Mouse (Mus musculus): ENCODE results near the gene Kdm4b. TPM values are rescaled to one million over a fixed set of nuclear protein-coding genes. Genes with fewer than 3 reads are reported as not detected.
A peak's percentile ranks its signal among the peaks of the same experiment; 100 is the strongest.

Gene Kdm4b
- polyA plus RNA-seq, 1 experiment, result 11.5 TPM

- Histone ChIP-seq H3K27me3 (ENCODE audit: control insufficient read depth, insufficient read depth, low read length, poor library complexity, severe bottlenecking) (no peaks in the 10 kb centered on the region), H3K4me1 (ENCODE audit: control insufficient read depth, insufficient read depth, low read length) (peaks cover 9% of the 10 kb centered on the region), H3K9me3 (replicated peaks; ENCODE audit: control insufficient read depth, insufficient read depth, low read length, poor library complexity, severe bottlenecking) (no peaks in the 10 kb centered on the region), H3K4me3 (ENCODE audit: low read depth, low read length) (peak overlapping the region; percentile 80), H3K27ac (ENCODE audit: insufficient read depth, low read length) (peak overlapping the region; percentile 89), H3K9ac (ENCODE audit: low read depth, poor library complexity, severe bottlenecking) (peak overlapping the region; percentile 57), H3K36me3 (ENCODE audit: control insufficient read depth, insufficient read depth, low read length, poor library complexity, severe bottlenecking) (peaks cover 19% of the 10 kb centered on the region)
- peak; percentile 86 for TF ChIP-seq EP300 (IDR thresholded peaks at IDR 0.05; ENCODE audit: insufficient read depth, low read depth, low read length)
- TF ChIP-seq POLR2A (IDR thresholded peaks at IDR 0.05; ENCODE audit: insufficient read depth, low read length), result no peak
- TF ChIP-seq CTCF (IDR thresholded peaks at IDR 0.05; ENCODE audit: low read depth, low read length), result no peak
These were observed 36.2 kb upstream of the Kdm4b start for GRCm38 (mm10) chr17:56289371-56290331.

GRCm38 (mm10) chr17:56290388-56291170 is 35.3 kb upstream of the Kdm4b start:
- Histone ChIP-seq H3K27me3 (ENCODE audit: control insufficient read depth, insufficient read depth, low read length, poor library complexity, severe bottlenecking) (no peaks in the 10 kb centered on the region), H3K4me1 (ENCODE audit: control insufficient read depth, insufficient read depth, low read length) (peaks cover 9% of the 10 kb centered on the region)
- TF ChIP-seq POLR2A (IDR thresholded peaks at IDR 0.05; ENCODE audit: insufficient read depth, low read length) (peak; percentile 63), EP300 (IDR thresholded peaks at IDR 0.05; ENCODE audit: insufficient read depth, low read depth, low read length) (no peak)

DNA sequence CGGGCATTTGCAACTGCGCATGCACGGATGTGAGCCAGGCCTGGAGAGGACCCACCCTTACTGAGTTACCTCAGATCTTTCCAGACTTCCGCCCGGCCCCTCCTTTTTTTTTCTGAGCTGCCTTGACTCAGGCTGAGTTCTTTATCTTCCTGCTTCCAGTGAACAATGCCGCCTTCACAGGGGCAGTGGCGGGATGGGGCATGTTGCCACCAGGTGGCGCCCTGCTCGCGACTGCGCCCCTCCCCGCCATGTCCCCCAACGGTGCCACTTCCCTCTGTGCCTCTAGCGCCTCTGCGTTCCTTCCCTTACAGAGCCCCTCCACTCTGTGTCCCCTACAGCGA is 34.7 kb upstream of the Kdm4b start:
- peak overlapping the region; percentile 65 for H3K9ac ChIP-seq (ENCODE audit: low read depth, poor library complexity, severe bottlenecking)
- no peaks in the 10 kb centered on the region for H3K27me3 ChIP-seq (ENCODE audit: control insufficient read depth, insufficient read depth, low read length, poor library complexity, severe bottlenecking)
- TF ChIP-seq EP300 (IDR thresholded peaks at IDR 0.05; ENCODE audit: insufficient read depth, low read depth, low read length) (peak; percentile 76), POLR2A (IDR thresholded peaks at IDR 0.05; ENCODE audit: insufficient read depth, low read length) (peak; percentile 62), CTCF (IDR thresholded peaks at IDR 0.05; ENCODE audit: low read depth, low read length) (peak; percentile 95)
- no peaks in the 10 kb centered on the region for H3K9me3 ChIP-seq (replicated peaks; ENCODE audit: control insufficient read depth, insufficient read depth, low read length, poor library complexity, severe bottlenecking)
- H3K36me3 ChIP-seq (ENCODE audit: control insufficient read depth, insufficient read depth, low read length, poor library complexity, severe bottlenecking), result peaks cover 5% of the 10 kb centered on the region; the same call in 1 of the 2 replicates
- H3K4me1 ChIP-seq (ENCODE audit: control insufficient read depth, insufficient read depth, low read length), result peaks cover 9% of the 10 kb centered on the region
- peak overlapping the region; percentile 92 for H3K27ac ChIP-seq (ENCODE audit: insufficient read depth, low read length)
- H3K4me3 ChIP-seq (ENCODE audit: low read depth, low read length), result peak overlapping the region; percentile 42

More at GRCm38 (mm10) chr17:56290388-56291170, 35.3 kb upstream of the Kdm4b start:
- H3K27ac ChIP-seq (ENCODE audit: insufficient read depth, low read length), result peak overlapping the region; percentile 92
- H3K36me3 ChIP-seq (ENCODE audit: control insufficient read depth, insufficient read depth, low read length, poor library complexity, severe bottlenecking), result peaks cover 10% of the 10 kb centered on the region
- no peaks in the 10 kb centered on the region for H3K9me3 ChIP-seq (replicated peaks; ENCODE audit: control insufficient read depth, insufficient read depth, low read length, poor library complexity, severe bottlenecking)
- peak overlapping the region; percentile 80 for H3K4me3 ChIP-seq (ENCODE audit: low read depth, low read length)
- peak overlapping the region; percentile 57 for H3K9ac ChIP-seq (ENCODE audit: low read depth, poor library complexity, severe bottlenecking)

GRCm38 (mm10) chr17:56291826-56292475 is 33.9 kb upstream of the Kdm4b start:
- no peak overlapping the region for H3K4me3 ChIP-seq (ENCODE audit: low read depth, low read length)

GRCm38 (mm10) chr17:56292531-56293222 is 33.2 kb upstream of the Kdm4b start, which contains the start of gene Plin3:
Gene Plin3, minus strand, starts transcription at chr17:56292873.
- no peak for TF ChIP-seq CTCF (IDR thresholded peaks at IDR 0.05; ENCODE audit: low read depth, low read length)
- no peak for TF ChIP-seq EP300 (IDR thresholded peaks at IDR 0.05; ENCODE audit: insufficient read depth, low read depth, low read length)
- no peak for TF ChIP-seq POLR2A (IDR thresholded peaks at IDR 0.05; ENCODE audit: insufficient read depth, low read length)
- H3K4me3 ChIP-seq (ENCODE audit: low read depth, low read length), result no peak within 1 kb of the TSS
- H3K9me3 ChIP-seq (replicated peaks; ENCODE audit: control insufficient read depth, insufficient read depth, low read length, poor library complexity, severe bottlenecking), result no peaks in the 10 kb centered on the region

More at GRCm38 (mm10) chr17:56291826-56292475, 33.9 kb upstream of the Kdm4b start:
- Histone ChIP-seq H3K9ac (ENCODE audit: low read depth, poor library complexity, severe bottlenecking) (peak overlapping the region; percentile 65), H3K27ac (ENCODE audit: insufficient read depth, low read length) (peak overlapping the region; percentile 86), H3K36me3 (ENCODE audit: control insufficient read depth, insufficient read depth, low read length, poor library complexity, severe bottlenecking) (no peaks in the 10 kb centered on the region), H3K9me3 (replicated peaks; ENCODE audit: control insufficient read depth, insufficient read depth, low read length, poor library complexity, severe bottlenecking) (no peaks in the 10 kb centered on the region), H3K4me1 (ENCODE audit: control insufficient read depth, insufficient read depth, low read length) (peaks cover 9% of the 10 kb centered on the region), H3K27me3 (ENCODE audit: control insufficient read depth, insufficient read depth, low read length, poor library complexity, severe bottlenecking) (no peaks in the 10 kb centered on the region)
- no peak for TF ChIP-seq EP300 (IDR thresholded peaks at IDR 0.05; ENCODE audit: insufficient read depth, low read depth, low read length)
- TF ChIP-seq POLR2A (IDR thresholded peaks at IDR 0.05; ENCODE audit: insufficient read depth, low read length), result no peak
- TF ChIP-seq CTCF (IDR thresholded peaks at IDR 0.05; ENCODE audit: low read depth, low read length), result no peak

More at GRCm38 (mm10) chr17:56292531-56293222, 33.2 kb upstream of the Kdm4b start, which contains the start of gene Plin3:
- no peaks in the 10 kb centered on the region for H3K36me3 ChIP-seq (ENCODE audit: control insufficient read depth, insufficient read depth, low read length, poor library complexity, severe bottlenecking)
- no peaks in the 10 kb centered on the region for H3K27me3 ChIP-seq (ENCODE audit: control insufficient read depth, insufficient read depth, low read length, poor library complexity, severe bottlenecking)
- H3K9ac ChIP-seq (ENCODE audit: low read depth, poor library complexity, severe bottlenecking), result peak within 1 kb of the TSS; percentile 65
- peaks cover 9% of the 10 kb centered on the region for H3K4me1 ChIP-seq (ENCODE audit: control insufficient read depth, insufficient read depth, low read length)
- H3K27ac ChIP-seq (ENCODE audit: insufficient read depth, low read length), result peak within 1 kb of the TSS; percentile 86; the same call in 1 of the 2 replicates

Data from ES-Bruce4 (cell line).